Mouse (Mus musculus) stomach, postnatal 0 days (tissue): ENCODE measurements around the gene Col6a5. TPM values are rescaled to one million over a fixed set of nuclear protein-coding genes. Genes with fewer than 3 reads are reported as not detected.

ENCODE experiments used
- ATAC-seq: fragments of 200-750 bp; cut with Nextera tagmentation; 2 replicates; pipeline ENCODE4 v1.8.0; 2017; ENCODE audit not compliant: low FRiP score, low TSS enrichment
- DNase-seq: peaks from one replicate; pipeline ENCODE4 v3.0.0-alpha.2; 2016; ENCODE audit warnings: low spot score
- H3K27ac ChIP-seq: fragments of 300-500 bp; sonication (generic); replicated peaks from 2 replicates; pipeline ENCODE4 v1.5.1; 2014; ENCODE audit warnings: mild to moderate bottlenecking, control low read depth
- H3K27me3 ChIP-seq: fragments of 300-500 bp; sonication (generic); 2 replicates; pipeline ENCODE4 v1.6.1; 2014; ENCODE audit warnings: low read length; ENCODE audit not compliant: control insufficient read depth, insufficient read depth
- H3K36me3 ChIP-seq: fragments of 300-500 bp; sonication (generic); 2 replicates; pipeline ENCODE4 v1.6.1; 2014; ENCODE audit warnings: low read length, mixed read lengths; ENCODE audit not compliant: control insufficient read depth, insufficient read depth
- H3K4me1 ChIP-seq: fragments of 300-500 bp; sonication (generic); replicated peaks from 2 replicates; pipeline ENCODE4 v1.6.1; 2014; ENCODE audit warnings: antibody characterized with exemption; ENCODE audit not compliant: control insufficient read depth, insufficient read depth
- H3K4me2 ChIP-seq: fragments of 300-500 bp; sonication (generic); replicated peaks from 2 replicates; pipeline ENCODE4 v1.6.1; 2014; ENCODE audit warnings: low read depth, mild to moderate bottlenecking, control low read depth, moderate library complexity
- H3K4me3 ChIP-seq: fragments of 300-500 bp; sonication (generic); 2 replicates; pipeline ENCODE4 v1.5.1; 2014; ENCODE audit warnings: low read depth, low read length, control low read depth
- H3K9ac ChIP-seq: fragments of 300-500 bp; sonication (generic); 2 replicates; pipeline ENCODE4 v1.6.1; 2014; ENCODE audit warnings: mild to moderate bottlenecking, low read length, control low read depth, mixed read lengths
- H3K9me3 ChIP-seq: fragments of 300-500 bp; sonication (generic); 2 replicates; pipeline ENCODE4 v1.6.1; 2016; ENCODE audit warnings: low read length; ENCODE audit not compliant: control insufficient read depth
- CTCF ChIP-seq: IDR thresholded peaks from 2 replicates; pipeline ENCODE4 v1.5.1; 2016; ENCODE audit warnings: antibody characterized with exemption, low read depth, mild to moderate bottlenecking, moderate library complexity
- EP300 ChIP-seq: optimal IDR thresholded peaks from 2 replicates; pipeline ENCODE3; 2016; ENCODE audit warnings: antibody characterized with exemption
- WGBS: fragments of 180-500 bp; shearing (Covaris S2); extraction: QIAGEN DNeasy Blood & Tissue Kit; methylation state at CpG from one replicate; pipeline ENCODE4 v1.1.7; 2014; 5-methylcytosine and 5-hydroxymethylcytosine counted together
- polyA plus RNA-seq: library from polyadenylated mRNA; unstranded; fragments of >200 nt; fragmentation: Nextera tagmentation; extraction: Ambion mirVana; gene quantifications from 2 replicates; pipeline ENCODE4 v1.2.1, GENCODE M21; 2015

The Col6a5 gene
- polyA plus RNA-seq, 1 experiment from 2014 or later = 2.9 TPM

DNA sequence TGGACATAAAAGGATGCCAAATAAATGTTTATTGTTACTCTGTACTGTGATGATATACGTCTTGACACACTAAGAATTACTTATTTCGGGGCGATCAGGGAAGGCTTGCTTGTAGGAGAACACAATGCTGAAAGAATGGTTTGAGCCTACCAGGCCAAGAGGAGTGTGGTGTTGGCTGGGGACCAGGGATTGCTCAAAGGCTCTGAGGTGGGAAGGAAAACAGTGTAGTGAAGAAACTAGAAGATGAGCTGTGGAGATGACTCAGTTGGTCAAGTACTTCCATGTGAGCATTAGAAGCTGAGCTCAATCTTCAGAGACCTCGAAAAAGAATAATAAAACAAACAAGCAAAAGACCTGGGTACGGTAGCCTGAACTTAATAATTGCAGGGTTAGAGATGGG, 146.0 kb downstream of the Col6a5 start:
- WGBS = 81% methylated on average over 5 of the region's 5 CpGs
- ATAC-seq (no peak), DNase-seq (no peak)
- Histone ChIP-seq H3K27me3 (no peaks in the 10 kb centered on the region), H3K27ac (no peak overlapping the region), H3K4me1 (no peaks in the 10 kb centered on the region), H3K4me2 (no peak overlapping the region), H3K36me3 (no peaks in the 10 kb centered on the region), H3K9ac (no peak overlapping the region), H3K9me3 (no peaks in the 10 kb centered on the region), H3K4me3 (no peak overlapping the region)
- no peak for TF ChIP-seq EP300
- TF ChIP-seq CTCF = no peak

DNA sequence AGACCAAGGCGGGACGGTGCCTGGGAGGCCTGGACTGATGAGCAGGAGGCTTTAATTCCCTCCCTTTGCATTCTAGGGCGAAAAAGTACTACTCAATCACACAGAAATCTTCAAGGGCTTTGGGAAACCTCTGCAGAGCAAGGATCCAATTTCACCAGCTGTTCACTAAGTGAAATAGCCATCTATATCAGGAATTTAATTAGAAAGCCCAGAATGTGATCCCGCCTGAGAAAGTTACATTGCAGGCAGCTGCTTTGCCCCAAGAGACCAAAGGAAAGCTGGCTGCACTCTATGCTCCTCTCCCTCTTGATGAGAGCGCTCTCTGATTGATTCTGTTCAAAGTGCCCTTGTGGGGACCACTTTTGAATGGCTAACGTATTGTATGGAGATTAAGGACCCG, 149.0 kb downstream of the Col6a5 start:
- no peaks in the 10 kb centered on the region for H3K9me3 ChIP-seq
- no peaks in the 10 kb centered on the region for H3K36me3 ChIP-seq
- no peak for TF ChIP-seq EP300
- no peak for TF ChIP-seq CTCF
- WGBS = 60% methylated on average over 7 of the region's 7 CpGs
- no peaks in the 10 kb centered on the region for H3K4me1 ChIP-seq
- H3K4me2 ChIP-seq = no peak overlapping the region
- H3K4me3 ChIP-seq = no peak overlapping the region
- ATAC-seq (no peak), DNase-seq (no peak)
- no peak overlapping the region for H3K27ac ChIP-seq
- H3K27me3 ChIP-seq = no peaks in the 10 kb centered on the region
- H3K9ac ChIP-seq = no peak overlapping the region

DNA sequence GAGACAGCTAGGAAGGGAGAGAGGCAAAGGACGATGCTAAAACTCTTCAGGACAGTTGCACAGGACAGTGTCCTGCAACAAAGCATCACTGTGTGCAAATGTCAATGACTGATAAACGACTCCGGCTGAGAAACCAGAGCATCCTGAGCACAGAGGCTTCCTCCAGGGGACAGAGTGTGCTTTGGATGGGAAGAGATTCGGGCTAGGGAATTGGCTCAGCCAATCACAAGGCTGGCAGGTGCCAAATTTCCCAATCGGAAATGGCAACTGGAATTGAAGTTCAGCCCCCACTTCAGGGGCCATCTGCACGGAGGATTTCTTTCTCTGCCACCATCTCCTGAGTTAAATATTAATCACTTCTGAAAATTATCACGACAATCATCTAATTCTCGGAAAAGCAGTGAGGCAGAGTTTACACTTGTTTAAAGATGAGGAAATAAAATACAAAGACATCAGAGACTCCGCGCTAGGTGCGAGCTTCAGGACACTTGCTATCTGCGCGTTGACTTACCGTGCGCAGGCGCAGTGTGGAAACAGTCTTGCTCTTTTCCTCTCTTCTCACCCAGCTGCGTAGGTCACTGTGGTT, 151.4 kb downstream of the Col6a5 start:
- WGBS = 69% methylated on average over 17 of the region's 17 CpGs
- no peaks in the 10 kb centered on the region for H3K27me3 ChIP-seq
- no peak for DNase-seq
- H3K9ac ChIP-seq = no peak overlapping the region
- no peak for ATAC-seq
- TF ChIP-seq EP300 = no peak
- no peak for TF ChIP-seq CTCF
- H3K27ac ChIP-seq = no peak overlapping the region
- H3K4me2 ChIP-seq = no peak overlapping the region
- no peaks in the 10 kb centered on the region for H3K9me3 ChIP-seq
- H3K36me3 ChIP-seq = no peaks in the 10 kb centered on the region
- no peaks in the 10 kb centered on the region for H3K4me1 ChIP-seq
- no peak overlapping the region for H3K4me3 ChIP-seq

Other genes starting within 250 kb of the Col6a5 start
- 0.18 and 0.29 TPM in 2 replicates for gene Col6a6, start 132.5 kb downstream of the Col6a5 start, polyA plus RNA-seq
- 19.3 and 20.2 TPM in 2 replicates for gene Col6a4, start 136.1 kb upstream of the Col6a5 start, polyA plus RNA-seq
- gene Glyctk, start 197.5 kb upstream of the Col6a5 start, polyA plus RNA-seq = 0.70 and 0.75 TPM in 2 replicates
- gene Wdr82, start 210.3 kb upstream of the Col6a5 start, polyA plus RNA-seq = 9.1 and 10.3 TPM in 2 replicates
- gene Ppm1m, start 239.1 kb upstream of the Col6a5 start, polyA plus RNA-seq = 15.2 and 16.5 TPM in 2 replicates
- gene Twf2, start 242.5 kb upstream of the Col6a5 start, polyA plus RNA-seq = 27.1 and 27.7 TPM in 2 replicates